Mouse (Mus musculus) testis, postnatal 14 days (tissue): ENCODE results near the gene AV320801.
A peak's percentile ranks its signal among the peaks of the same experiment; 100 is the strongest.
"Not testable (repeated sequence)": the region's sequence is repeated elsewhere in the genome, so short reads cannot be mapped to it uniquely, and the experiment has no call there.

Experiments
- DNase-seq: peaks from one replicate; pipeline ENCODE4 v3.0.0; 2021; ENCODE audit warnings: low spot score

AV320801 gene

DNA sequence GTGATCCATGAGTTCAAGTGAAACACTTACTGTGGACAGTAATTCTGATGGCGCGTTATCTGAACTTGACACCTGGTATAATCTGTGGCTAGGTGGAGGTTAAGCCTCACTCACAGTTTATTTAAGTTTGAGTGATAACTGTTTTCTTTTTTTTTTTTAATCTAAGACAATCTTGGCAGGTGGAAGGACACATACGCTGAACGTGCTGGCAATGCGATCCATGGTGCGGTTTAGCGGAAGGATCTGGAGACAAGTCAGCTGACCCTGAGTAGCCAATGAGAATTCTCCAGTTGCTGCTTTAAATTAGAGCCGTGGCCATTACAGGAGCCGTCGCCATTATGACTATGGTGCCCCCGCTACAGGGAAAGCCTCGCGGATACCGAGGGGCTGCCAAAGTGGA, at the start of gene AV320801:
TSS of gene AV320801 (plus strand) at position 301 of the 400 bp plus-strand sequence.
- DNase-seq = peak; percentile 17

- not testable (repeated sequence) for DNase-seq
Observed at GRCm38 (mm10) chrX:135464160-135464559, 30.2 kb upstream of the AV320801 start.

GRCm38 (mm10) chrX:135481902-135482301, 12.5 kb upstream of the AV320801 start:
- DNase-seq = not testable (repeated sequence)

DNA sequence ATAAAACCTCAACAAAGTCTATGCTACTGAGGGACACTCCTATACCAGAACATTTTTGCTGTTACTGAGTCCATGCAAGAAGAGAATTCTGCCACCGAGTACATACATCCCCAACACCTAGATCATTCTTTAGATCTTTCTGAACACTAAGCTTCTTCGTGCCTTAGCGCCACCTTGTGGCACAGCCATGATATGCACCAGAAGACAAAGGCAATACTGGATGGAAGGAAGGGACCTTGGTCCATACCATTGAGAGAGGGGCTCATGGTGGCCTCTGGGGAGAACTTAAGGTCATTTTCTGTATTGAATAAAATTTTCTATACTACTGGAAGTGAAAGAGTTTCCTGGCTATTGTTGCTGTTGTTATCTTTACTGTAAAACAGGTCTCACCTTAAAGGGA, 11.2 kb upstream of the AV320801 start:
- not testable (repeated sequence) for DNase-seq
